Mouse (Mus musculus) lung, adult 18-20 months (tissue): ENCODE measurements around the gene Vmn1r213.

Experiments
- DNase-seq, 2 experiments: peaks; one replicate each; pipeline ENCODE4 v3.0.0; 2022; ENCODE audit warnings: mixed read lengths in 2 of 2

Gene Vmn1r213

DNA sequence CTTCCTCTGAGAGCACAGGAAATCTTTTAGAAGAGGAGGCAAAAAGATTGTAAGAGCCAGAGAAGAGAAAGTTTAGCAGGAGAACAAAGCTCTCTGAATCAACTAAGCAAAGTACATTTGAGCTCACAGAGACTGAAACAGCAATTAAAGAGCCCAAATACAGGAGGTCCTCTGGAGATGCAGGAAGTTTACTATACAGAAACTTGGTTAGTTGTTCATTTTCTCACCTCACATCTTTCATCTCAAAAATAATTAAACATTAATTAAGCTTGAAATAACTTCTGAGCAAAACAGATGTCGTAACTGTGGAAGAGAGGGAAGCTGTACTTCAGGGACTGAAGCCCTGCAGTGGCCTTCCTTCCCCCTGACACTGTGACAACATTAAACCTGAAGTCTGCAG, at the start of gene Vmn1r213:
Vmn1r213 (plus strand) TSS at position 301 of the 400 bp plus-strand sequence.
- no peak for DNase-seq

DNA sequence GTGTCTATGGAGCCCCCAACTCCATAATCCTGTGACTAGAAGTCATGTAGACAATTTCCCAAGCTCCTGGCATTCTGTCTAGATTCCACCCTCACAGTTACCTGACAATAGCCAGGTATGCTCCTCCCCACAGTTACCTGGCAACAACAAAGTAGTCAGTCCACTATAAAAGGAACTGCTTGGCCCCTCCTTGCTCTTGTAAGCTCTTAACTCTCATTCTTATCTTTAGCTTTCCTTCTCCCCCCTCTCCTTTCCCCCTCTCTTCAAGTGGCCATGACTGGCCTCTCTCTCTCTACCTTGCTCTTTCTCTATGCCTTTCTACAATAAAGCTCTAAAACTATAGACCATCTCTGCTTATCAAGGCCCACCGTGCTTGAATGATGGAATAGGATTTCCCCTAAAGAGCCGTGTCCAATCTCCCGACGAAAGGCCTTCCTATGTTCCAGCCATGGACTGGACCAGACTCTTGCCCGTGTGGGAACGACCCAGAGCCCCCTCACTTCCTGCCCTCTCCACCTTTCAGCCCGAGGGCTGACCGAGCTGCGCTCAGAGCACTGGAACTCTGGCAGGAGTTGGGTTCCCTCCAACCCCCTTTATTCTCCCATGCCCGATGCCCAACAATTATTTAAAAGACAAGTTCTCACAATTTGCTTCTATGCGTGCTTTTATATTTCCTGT, 17.1 kb upstream of the Vmn1r213 start:
- peak in 1 of 2 experiments; percentile 51 for DNase-seq

- DNase-seq = no peak
Observed at GRCm38 (mm10) chr13:22992178-22992700, 15.2 kb upstream of the Vmn1r213 start.

- DNase-seq = no peak
Observed at GRCm38 (mm10) chr13:22992721-22993120, 14.7 kb upstream of the Vmn1r213 start.

- DNase-seq = no peak
Observed at GRCm38 (mm10) chr13:23018158-23018557, 10.7 kb downstream of the Vmn1r213 start.

DNA sequence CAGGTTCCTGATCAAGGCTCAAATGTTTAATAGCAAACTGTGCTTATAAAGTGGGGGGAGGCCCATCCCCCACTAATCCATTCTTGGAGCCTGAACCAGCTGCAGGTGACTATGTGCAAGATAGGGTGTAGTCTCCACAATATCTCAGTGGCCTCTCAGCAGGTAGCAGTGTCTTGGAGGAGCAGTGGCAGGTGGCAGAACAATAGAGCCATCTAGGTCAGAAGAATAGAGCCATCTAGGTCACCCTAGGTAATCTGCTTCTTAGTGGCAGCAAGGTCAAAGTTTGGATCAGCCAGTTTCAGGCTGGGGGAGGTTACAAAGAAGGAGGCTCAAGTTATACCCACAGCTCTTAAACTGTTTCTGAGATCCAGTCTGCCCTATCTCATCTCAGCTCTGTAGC, 17.4 kb downstream of the Vmn1r213 start:
- no peak for DNase-seq

DNA sequence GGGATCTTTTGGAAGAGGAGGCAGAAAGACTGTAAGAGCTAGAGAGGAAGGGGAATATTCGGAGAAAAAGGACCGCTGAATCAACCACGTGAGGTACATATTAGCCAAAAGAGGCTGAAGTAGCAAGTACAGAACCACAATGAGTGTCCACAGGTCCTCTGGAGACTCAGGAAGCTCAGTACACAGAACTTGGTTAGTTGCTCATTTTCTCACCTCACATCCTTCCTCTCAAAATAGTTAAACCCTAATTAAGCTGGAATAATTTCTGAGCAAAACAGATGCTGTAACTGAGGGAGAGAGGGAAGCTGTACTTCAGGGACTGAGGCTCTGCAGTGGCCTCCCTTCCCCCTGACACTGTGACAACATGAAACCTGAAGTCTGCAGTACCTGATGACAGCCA, 22.7 kb downstream of the Vmn1r213 start, which contains the start of gene Vmn1r214:
Vmn1r214 (plus strand) TSS at position 301 of the 400 bp plus-strand sequence.
- no peak for DNase-seq

GRCm38 (mm10) chr13:23057778-23058177, 50.3 kb downstream of the Vmn1r213 start:
- DNase-seq = no peak
